Mouse (Mus musculus) hindlimb bud, embryonic 11.5 days (tissue): ENCODE data around the gene Crybb3.

Experiments
- DNase-seq: peaks from one replicate; pipeline ENCODE4 v3.0.0-alpha.2; 2012; ENCODE audit warnings: low read depth, low spot score; ENCODE audit errors: extremely low spot score

Crybb3 gene

GRCm38 (mm10) chr5:113050581-113051185 is 30.7 kb downstream of the Crybb3 start:
- no peak for DNase-seq

GRCm38 (mm10) chr5:113049876-113050275 is 31.5 kb downstream of the Crybb3 start:
- no peak for DNase-seq

- no peak for DNase-seq
Measured at GRCm38 (mm10) chr5:113045511-113046273, 35.7 kb downstream of the Crybb3 start.

GRCm38 (mm10) chr5:113043531-113043930 is 37.9 kb downstream of the Crybb3 start:
- no peak for DNase-seq

DNA sequence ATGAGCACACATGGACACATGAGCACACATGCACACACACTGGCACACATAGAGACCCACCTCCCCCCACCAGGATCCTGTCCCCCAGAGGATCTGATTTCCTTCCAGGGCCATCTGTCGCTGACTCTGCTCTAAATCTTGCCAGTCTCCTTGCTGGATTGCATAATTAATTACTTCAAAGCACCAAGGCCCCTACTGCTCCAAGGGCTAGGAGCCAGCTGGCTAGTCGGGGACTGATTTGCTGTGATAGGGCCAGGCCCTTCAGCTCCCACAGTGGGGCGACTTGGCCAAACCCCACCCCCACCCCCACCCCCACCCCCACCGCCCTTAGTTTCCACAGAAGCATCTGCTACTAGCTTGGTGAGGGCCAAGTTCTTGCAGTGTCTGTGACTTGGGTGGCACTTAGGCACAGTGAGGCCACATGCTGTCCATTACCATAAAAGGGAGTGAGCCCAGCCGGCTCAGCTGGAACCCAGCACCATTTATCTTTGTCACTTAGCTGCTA is 39.8 kb downstream of the Crybb3 start:
- DNase-seq, result no peak

DNA sequence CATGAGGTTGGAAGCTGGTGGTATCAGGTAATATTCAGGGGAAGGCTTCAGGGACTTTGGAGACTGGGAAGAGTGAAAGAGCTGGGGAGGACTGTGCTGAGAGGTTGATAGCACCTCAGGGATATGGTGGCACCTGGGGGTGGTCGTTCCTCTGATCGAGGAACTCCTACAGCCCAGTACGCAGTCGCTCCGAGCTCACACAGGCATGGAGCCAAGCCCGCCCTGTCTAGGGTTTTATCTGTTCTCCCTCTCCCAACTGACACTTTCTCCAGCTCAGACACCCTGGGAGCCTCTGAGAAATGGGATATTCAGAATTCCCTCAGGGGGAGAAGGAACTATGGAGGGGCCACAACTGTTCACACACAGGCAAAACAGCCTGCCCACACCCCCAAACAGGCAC is 40.6 kb downstream of the Crybb3 start:
- no peak for DNase-seq

- DNase-seq, result no peak
Measured at GRCm38 (mm10) chr5:113038601-113039000, 42.8 kb downstream of the Crybb3 start.

DNA sequence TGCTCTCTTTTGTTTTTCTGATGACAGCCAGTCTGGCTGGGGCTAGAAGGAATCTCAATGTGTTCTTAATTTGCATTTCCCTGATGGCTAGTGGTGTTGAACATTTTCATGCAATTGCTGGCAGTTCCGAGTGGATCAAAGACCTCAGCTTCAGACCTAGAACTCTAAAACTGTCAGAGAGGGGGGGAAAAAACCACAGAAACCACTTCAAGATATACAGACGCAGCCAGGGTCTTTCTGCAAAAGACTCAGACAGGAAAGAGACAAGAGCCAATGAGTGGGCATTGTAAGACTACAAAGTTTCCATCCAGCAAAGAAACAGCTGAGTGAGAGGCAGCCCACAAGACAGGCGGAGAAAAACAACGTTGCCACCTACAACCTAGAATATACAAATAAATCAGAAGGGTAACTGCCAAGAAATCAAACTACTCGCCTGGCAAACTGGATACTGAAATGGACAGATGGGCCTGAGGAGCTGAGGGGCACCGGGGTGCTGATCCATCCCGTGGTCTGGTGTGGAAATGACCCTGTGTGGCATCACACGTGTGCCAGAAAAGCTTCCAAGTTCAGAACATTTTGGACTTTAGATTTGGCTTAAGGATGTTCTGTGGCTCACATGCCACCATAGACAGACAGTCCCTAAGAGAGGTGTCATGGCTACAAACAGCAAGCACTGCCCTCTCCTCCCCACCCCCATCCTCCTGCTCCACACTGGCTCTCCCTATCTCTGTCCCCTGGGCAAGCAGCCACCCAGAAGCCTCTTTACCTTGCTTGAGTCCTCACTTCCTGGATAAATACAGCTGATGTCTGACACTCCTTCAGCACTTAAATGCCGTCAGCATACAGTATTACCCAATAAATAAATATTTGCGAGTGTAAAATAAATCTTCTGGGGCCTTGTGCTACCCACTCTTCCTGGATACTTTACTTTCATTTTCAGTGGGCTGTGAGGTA is 46.0 kb downstream of the Crybb3 start:
- no peak for DNase-seq

DNA sequence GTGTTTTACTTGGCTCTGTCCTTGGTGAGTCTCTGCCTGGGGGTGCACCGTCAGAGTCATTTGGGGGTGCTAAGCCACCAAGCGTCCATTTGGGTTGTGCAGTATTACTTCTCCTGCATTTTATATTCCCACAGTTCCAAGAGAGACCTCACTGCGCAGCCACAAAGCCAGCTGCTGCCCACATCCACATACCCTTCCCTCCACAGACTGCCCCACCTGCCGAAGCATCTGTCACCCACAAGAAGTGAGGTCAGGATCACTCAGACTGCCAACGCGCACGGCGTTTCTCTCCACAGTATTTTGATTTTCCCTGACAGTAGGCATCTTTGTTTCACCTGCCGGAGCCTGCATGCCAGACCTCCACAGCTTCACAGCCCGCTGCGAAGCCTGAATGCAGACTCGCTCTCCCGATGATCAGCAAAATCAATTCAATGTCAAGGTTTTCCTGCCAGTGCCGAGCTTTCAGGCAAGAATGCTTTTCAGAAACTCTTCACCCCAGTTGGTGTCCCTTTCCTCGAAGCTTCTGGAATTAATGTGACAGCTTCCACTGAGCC is 50.1 kb downstream of the Crybb3 start:
- no peak for DNase-seq

DNA sequence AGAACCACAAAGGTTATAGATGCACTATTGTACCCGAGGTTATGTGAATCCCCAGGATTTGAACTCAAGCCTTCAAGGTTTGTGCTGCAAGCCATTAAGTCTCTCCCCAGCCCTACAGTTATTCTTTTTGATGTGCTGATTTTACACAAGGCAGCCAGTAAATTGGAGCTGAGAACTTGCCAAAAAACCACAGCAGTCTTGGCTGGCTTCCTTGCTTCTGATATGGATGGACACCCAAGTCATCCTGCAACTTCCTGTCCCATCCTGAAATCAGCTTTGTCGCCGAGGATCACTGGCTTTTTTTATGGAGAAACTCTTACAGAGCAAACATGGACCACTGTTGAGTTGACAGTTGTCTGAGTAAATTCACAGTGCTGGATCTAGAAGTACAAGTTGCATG is 51.3 kb downstream of the Crybb3 start:
- no peak for DNase-seq

- no peak for DNase-seq
Measured at GRCm38 (mm10) chr5:113026706-113027105, 54.7 kb downstream of the Crybb3 start.
